Mouse (Mus musculus) inflammation-experienced regulatory T-cells, adult 6 months (primary cell): ENCODE results near the gene Rae1. TPM values are rescaled to one million over a fixed set of nuclear protein-coding genes. Genes with fewer than 3 reads are reported as not detected.

Experiments used
- ATAC-seq: one replicate; pipeline ENCODE4 v1.8.0; 2017
- polyA plus RNA-seq, 3 experiments: library from polyadenylated mRNA; unstranded; fragments of 100-300 nt; shearing (Covaris generic); gene quantifications; one replicate each; pipeline ENCODE4 v1.2.1; 2017

Rae1 gene
- polyA plus RNA-seq = 10 to 100 TPM; 29.2 to 50.7 (median 50.2) TPM

GRCm38 (mm10) chr2:172999630-173000284 is at the start of gene Rae1:
Gene Rae1 (plus strand): TSS chr2:173000117.
- peak; percentile 94 for ATAC-seq

GRCm38 (mm10) chr2:172950119-172950676 is 49.7 kb upstream of the Rae1 start:
- ATAC-seq = no peak

- ATAC-seq = no peak
These were observed 49.2 kb upstream of the Rae1 start for GRCm38 (mm10) chr2:172950722-172951121.

GRCm38 (mm10) chr2:172951976-172952375 is 47.9 kb upstream of the Rae1 start:
- no peak for ATAC-seq

GRCm38 (mm10) chr2:172958579-172958978 is 41.3 kb upstream of the Rae1 start:
- ATAC-seq = no peak

- no peak for ATAC-seq
These were observed 40.7 kb upstream of the Rae1 start for GRCm38 (mm10) chr2:172959006-172959768.

GRCm38 (mm10) chr2:172960350-172960749 is 39.6 kb upstream of the Rae1 start:
- ATAC-seq = no peak

- ATAC-seq = no peak
These were observed 38.7 kb upstream of the Rae1 start for GRCm38 (mm10) chr2:172961211-172961610.

- ATAC-seq = no peak
These were observed 34.7 kb upstream of the Rae1 start for GRCm38 (mm10) chr2:172965249-172965648.

GRCm38 (mm10) chr2:172966480-172966879 is 33.4 kb upstream of the Rae1 start:
- peak; percentile 93 for ATAC-seq

- no peak for ATAC-seq
These were observed 28.1 kb upstream of the Rae1 start for GRCm38 (mm10) chr2:172971865-172972264.

- no peak for ATAC-seq
These were observed 25.9 kb upstream of the Rae1 start for GRCm38 (mm10) chr2:172973806-172974565.

- no peak for ATAC-seq
These were observed 25.2 kb upstream of the Rae1 start for GRCm38 (mm10) chr2:172974701-172975100.

GRCm38 (mm10) chr2:172975159-172975558 is 24.8 kb upstream of the Rae1 start:
- ATAC-seq = no peak

- peak; percentile 39 for ATAC-seq
These were observed 23.2 kb upstream of the Rae1 start for GRCm38 (mm10) chr2:172976661-172977238.

- ATAC-seq = peak; percentile 78
These were observed 22.3 kb upstream of the Rae1 start, which contains the start of gene Spo11 for GRCm38 (mm10) chr2:172977409-172978130. Gene Spo11 (plus strand): TSS chr2:172977700.

- ATAC-seq = peak; percentile 27
These were observed 21.7 kb upstream of the Rae1 start for GRCm38 (mm10) chr2:172978131-172978633.

GRCm38 (mm10) chr2:172979666-172980345 is 20.1 kb upstream of the Rae1 start:
- ATAC-seq = no peak

- ATAC-seq = no peak
These were observed 16.9 kb upstream of the Rae1 start for GRCm38 (mm10) chr2:172982776-172983561.

- ATAC-seq = no peak
These were observed 9.8 kb upstream of the Rae1 start for GRCm38 (mm10) chr2:172990161-172990560.
